Mouse (Mus musculus) cerebellum, adult 9-11 months (tissue): ENCODE measurements at regions not wholly inside any gene's neighbourhood (a gene's known extent, or its start where the extent isn't known, plus 50 kb on each side); places are given as distances from the start of the nearest gene placed in this dataset.
A peak's percentile ranks its signal among the peaks of the same experiment; 100 is the strongest.
"Not testable (repeated sequence)": the region's sequence is repeated elsewhere in the genome, so short reads cannot be mapped to it uniquely, and the experiment has no call there.

ENCODE experiments used
- DNase-seq: peaks from one replicate; pipeline ENCODE4 v3.0.0; 2022

- DNase-seq: no peak
Observed at GRCm38 (mm10) chr12:8070788-8071187, 93.3 kb downstream of the Apob start.

GRCm38 (mm10) chr12:8071286-8071685 is 93.8 kb downstream of the Apob start:
- no peak for DNase-seq

- no peak for DNase-seq
Observed at GRCm38 (mm10) chr12:8076010-8076540, 98.6 kb downstream of the Apob start.

GRCm38 (mm10) chr12:8077346-8077745 is 99.9 kb downstream of the Apob start:
- no peak for DNase-seq

- no peak for DNase-seq
Observed at GRCm38 (mm10) chr12:8078046-8078445, 100.6 kb downstream of the Apob start.

GRCm38 (mm10) chr12:8082688-8083661 is 105.5 kb downstream of the Apob start:
- DNase-seq: no peak

GRCm38 (mm10) chr12:8087958-8088357 is 110.5 kb downstream of the Apob start:
- DNase-seq: no peak

GRCm38 (mm10) chr12:8089423-8090278 is 112.2 kb downstream of the Apob start:
- DNase-seq: no peak

GRCm38 (mm10) chr12:8090279-8090626 is 112.8 kb downstream of the Apob start:
- DNase-seq: no peak

GRCm38 (mm10) chr12:8093437-8093836 is 114.5 kb upstream of the Ldah start:
- DNase-seq: no peak

- DNase-seq: no peak
Observed at GRCm38 (mm10) chr12:8095946-8096345, 112.0 kb upstream of the Ldah start.

GRCm38 (mm10) chr12:8098395-8098794 is 109.5 kb upstream of the Ldah start:
- not testable (repeated sequence) for DNase-seq

GRCm38 (mm10) chr12:8099114-8099513 is 108.8 kb upstream of the Ldah start:
- no peak for DNase-seq

GRCm38 (mm10) chr12:8099821-8100220 is 108.1 kb upstream of the Ldah start:
- no peak for DNase-seq

- no peak for DNase-seq
Observed at GRCm38 (mm10) chr12:8101837-8102236, 106.1 kb upstream of the Ldah start.

- DNase-seq: no peak
Observed at GRCm38 (mm10) chr12:8103259-8103658, 104.6 kb upstream of the Ldah start.

- no peak for DNase-seq
Observed at GRCm38 (mm10) chr12:8107137-8107536, 100.8 kb upstream of the Ldah start.

GRCm38 (mm10) chr12:8109203-8109770 is 98.6 kb upstream of the Ldah start:
- DNase-seq: no peak

GRCm38 (mm10) chr12:8109876-8110275 is 98.0 kb upstream of the Ldah start:
- DNase-seq: peak; percentile 37

- DNase-seq: no peak
Observed at GRCm38 (mm10) chr12:8110297-8110696, 97.6 kb upstream of the Ldah start.

GRCm38 (mm10) chr12:8111484-8111883 is 96.4 kb upstream of the Ldah start:
- DNase-seq: no peak

GRCm38 (mm10) chr12:8155566-8155965 is 52.3 kb upstream of the Ldah start:
- DNase-seq: no peak
